Mouse (Mus musculus) CD8-positive naive resting alpha-beta T cell, adult 2 months (primary cell): ENCODE data around the gene Prelp.
"Not testable (repeated sequence)": the region's sequence is repeated elsewhere in the genome, so short reads cannot be mapped to it uniquely, and the experiment has no call there.

Experiments
- DNase-seq, 2 experiments: peaks; one replicate each; pipeline ENCODE4 v3.0.0; 2022; ENCODE audit warnings: low read depth in 2 of 2, low spot score in 2 of 2

The Prelp gene

DNA sequence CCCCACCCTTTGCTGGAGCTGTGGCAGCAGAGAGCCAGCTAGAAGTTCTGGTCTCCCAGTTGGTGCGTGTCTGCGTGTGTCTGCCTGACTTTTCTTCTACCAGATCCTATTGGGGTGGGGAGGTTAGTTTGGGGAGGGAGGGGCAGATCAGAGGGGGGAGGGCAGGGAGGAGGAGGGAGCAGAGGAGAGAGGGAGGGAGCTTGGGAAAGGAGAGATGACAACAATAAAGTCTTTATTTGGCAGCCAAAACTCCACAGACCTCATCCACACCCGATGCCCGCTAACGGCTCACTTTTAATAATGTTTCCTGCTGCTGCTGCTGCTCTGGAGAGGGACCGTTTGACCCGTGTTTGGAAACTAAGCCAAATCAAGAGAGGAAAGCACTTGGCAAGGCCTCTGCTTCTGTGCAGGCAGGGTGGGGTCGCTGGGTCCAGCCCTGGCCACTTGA, at the start of gene Prelp:
Gene Prelp, minus strand, starts transcription at position 111 of the 448 bp plus-strand sequence.
- DNase-seq, result no peak

DNA sequence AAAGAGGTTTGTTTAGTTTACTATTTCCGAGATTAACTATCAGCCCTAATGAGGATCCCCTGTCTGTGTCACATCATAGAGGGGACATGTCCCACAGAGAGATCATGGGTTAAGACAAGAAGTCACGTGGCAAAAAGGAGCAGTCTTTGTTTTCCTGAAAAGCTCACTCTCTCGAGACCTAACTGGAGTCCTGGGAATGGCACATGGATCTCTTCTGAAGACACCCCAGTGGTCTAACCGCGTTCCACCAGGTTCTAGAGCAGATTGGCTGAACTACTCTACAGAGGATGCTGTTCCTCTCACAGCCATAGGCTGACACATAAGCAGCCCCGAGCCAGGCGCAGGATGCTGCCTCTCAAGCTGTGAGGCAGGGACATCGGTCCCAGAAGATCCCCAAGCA, 48.2 kb upstream of the Prelp start:
- no peak for DNase-seq

DNA sequence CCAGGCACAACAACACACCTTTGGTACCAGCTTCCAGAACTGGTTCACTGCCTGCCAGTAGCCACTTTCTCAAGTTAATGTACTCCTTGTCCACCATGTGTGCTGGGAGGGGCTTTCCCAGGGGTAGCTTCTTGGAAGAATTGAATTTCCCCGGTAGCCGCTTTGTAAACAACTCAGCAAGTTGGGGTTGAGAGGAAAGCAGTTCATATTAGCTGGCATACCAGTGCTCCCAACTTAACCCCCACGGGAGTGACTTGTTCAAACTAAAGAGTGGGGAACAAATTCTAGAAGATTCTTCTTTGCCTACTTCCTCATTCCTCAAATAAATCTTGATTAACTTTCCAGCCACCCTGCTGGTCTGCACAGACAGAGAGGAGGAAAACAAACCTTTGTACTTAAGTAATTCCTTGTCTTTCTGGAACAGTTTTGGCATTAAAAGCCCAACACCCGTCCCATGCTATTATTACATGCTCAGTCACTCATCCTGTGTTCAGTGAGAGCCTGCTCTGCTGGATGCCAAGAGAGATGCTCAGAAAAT, 47.6 kb upstream of the Prelp start:
- no peak for DNase-seq

DNA sequence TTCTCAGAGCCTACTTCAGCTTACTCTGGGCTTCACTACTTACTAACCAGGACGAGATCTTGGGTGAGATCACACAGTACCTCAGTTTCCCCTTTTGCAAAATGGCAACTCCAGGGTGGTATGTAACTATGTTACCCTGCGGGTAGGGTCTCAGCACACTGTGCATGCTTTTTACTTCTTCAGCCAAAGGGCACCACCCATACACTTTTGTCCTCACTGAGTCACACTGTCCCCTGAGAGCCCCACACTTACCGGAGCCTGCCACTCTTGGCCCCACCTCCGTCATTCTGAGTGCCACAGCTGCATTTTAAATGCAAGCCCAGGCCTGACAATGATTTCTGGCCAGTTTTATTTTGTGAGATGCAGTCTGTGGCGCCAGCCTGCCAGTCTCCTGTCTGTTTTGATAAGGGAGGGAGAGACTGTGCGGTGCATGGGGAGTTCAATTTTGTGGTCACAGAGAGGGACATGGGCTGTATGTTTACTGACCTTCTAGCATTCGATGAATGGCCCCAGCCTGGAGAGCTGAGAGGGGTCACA, 46.3 kb upstream of the Prelp start:
- no peak for DNase-seq

DNA sequence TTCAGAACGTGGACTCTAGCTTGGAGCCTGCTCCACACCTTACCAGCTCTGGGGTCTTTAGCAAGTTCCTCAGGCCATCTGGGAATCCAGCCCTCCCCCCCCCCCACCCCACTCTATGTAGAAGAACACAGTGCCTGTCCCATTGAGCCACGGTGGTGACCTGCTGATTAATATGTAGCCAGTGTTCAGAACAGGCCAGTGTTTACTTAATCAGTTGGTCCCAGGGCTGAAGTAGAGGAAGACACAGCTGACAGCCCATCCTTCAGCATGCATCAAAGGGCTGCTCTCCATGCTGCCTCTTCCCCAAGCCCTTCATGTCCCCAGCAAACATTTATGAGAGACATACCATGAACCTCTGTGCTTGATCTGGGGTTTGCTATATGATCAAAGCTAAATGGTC, 44.8 kb upstream of the Prelp start:
- no peak for DNase-seq

DNA sequence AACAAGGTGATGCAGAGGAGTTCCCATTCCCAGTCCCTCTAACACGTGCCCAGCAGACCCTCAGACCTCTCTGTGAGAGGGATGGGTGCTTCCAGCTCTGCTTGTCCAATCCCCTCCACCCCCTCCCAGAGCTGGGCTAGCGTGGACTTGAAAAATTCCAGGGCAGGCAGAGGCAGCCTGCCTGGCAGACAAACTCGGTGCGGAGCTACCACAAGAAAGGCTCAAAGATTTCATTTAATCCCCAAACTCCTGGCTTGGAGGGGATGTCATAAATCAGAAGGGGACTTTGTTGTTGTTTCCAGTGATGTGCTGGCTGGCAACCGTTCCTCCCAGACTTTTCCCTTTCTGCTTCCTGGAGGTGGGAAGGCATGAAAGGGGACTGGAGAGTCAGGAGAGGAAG, 44.1 kb upstream of the Prelp start:
- DNase-seq, result no peak

DNA sequence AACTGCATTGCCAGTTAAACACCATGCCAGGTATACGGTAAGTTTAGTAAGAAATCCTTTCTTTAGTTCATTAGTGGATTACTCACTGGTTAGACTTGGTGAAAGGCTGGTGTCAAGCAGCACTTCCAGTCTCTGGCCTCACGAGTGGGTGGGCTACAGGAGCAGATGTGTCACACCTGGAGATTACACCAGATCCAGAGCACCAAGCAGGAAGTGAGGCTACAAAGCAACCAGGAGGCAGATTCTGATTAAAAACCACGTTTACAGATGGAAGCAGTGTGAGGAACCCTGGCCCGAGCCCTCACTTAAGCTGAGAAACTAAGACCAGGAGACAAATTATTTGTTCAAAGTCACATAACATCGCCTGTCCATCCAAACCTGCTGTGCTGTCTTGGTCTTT, 43.5 kb upstream of the Prelp start:
- DNase-seq, result no peak

DNA sequence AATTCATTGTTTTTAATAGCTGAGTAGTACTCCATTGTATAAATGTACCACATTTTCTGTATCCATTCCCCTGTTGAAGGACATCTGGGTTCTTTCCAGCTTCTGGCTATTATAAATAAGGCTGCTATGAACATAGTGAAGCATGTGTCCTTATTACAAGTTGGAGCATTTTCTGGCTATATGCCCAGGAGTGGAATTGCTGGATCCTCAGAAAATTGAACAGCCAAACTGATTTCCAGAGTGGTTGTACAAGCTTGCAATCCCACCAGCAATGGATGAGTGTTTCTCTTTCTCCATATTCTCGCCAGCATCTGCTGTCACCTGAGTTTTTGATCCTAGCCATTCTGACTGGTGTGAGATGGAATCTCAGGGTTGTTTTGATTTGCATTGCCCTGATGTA, 42.4 kb upstream of the Prelp start:
- DNase-seq, result not testable (repeated sequence)

DNA sequence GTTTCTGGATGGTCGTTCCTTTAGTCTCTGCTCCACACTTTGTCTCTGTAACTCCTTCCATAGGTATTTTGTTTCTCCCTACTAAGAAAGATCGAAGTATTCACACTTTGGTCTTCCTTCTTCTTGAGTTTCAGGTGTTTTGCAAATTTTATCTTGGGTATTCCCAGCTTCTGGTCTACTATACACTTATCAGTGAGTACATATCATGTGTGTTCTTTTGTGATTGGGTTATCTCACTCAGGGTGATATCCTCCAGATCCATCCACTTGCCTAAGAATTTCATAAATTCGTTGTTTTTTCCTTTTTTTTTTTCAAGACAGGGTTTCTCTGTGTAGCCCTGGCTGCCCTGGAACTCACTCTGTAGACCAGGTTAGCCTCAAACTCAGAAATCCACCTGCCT, 41.9 kb upstream of the Prelp start:
- DNase-seq, result not testable (repeated sequence)

DNA sequence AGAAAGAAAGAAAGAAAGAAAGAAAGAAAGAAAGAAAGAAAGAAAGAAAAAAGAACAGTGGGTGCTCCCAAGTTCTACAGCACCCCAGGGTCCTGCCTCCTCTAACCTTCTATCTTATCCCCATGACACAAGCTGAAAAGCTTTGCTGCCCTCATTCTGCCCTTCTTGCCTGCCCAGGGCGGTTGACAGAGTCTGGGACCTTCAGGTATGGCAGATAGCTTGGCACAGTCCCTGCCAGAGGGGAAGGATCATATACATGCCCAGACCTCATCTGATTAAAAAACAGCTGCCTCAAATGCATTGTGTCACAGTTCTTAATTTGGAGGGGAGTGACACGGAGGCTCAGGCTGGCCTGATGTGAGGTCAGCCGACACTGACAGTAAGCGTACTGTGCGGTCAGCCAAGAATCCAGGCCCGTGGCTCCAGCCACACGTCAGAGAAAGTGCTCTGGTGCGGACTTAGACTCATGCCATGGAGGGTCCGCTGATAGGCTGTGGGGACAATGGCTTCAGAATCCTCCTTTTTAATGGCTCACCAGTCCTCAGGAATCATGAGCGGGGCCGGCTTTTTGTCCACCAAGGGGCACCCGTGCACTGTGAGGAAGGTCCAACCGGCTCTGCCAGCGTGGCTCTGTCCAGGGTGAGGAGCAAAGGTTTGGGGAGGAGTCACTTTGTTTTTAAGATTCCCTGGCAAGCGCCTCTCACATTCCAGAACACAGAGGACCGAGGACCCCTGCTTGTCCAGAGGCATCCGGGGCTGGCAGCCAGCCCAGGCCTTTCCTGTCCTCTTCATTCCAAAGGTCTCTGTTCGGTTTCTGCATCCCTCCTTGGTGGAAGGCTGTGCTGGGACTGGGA, 40.3 kb upstream of the Prelp start:
- no peak for DNase-seq

DNA sequence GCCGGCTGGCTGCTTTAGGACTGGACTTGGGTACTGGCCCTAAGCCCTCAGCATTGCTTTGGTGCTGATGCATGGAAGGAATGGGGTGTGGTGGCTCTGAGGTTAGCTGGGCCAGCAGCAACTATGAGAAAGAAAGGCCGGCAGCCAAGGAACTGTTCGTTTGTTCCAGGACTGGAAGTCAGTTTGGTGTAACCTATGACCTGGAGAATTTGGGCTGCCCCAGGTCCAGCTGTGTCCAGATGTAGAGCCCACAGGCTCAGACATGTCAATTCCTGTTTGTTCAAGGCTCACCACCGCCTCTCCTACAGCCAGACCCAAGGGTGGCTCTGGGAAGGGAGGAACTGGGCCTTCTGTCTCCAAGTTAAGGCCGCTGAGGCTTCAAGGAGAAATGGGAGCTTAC, 38.3 kb upstream of the Prelp start:
- no peak for DNase-seq

DNA sequence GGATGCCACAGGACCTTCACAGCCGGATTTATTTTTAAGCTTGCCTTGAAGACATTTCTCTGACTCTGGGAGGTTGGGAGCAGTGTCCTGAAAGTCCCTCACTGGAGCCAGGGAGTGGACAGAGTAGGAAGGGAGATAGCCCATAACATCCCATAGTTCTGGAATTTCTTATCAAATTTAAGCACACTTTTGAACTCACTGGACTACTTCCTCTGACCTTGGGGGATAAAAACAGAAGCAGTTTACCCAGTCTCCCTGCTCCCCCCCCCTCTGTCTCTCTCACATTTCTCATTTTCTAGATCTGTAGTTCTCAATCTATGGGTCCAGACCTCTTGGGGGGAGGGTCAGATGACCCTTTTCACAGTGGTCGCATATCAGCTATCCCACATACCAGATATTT, 32.8 kb upstream of the Prelp start:
- no peak for DNase-seq

DNA sequence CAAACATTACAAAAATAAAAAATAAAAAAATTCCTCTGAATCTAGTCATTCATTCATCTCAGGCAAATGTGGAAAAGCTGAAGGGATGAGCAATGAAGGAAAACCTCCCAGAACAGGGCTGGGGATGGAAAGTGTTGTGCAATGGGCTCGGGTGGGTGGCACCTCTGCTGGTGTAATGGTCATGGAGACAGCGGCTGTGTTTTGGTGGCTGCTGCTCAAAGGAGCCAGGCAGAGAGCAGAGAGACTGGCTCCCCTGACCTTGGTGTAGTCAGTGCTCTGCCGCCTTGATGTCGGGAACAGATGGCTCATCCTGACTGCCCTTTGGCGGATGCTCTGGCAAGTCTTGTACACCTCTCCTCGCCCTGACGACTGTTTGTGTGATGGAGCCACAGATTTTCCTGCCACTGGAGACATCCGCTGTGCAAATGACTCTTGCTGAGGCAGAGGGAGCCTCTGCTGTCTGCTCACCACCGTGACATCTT, 32.1 kb upstream of the Prelp start:
- no peak for DNase-seq

DNA sequence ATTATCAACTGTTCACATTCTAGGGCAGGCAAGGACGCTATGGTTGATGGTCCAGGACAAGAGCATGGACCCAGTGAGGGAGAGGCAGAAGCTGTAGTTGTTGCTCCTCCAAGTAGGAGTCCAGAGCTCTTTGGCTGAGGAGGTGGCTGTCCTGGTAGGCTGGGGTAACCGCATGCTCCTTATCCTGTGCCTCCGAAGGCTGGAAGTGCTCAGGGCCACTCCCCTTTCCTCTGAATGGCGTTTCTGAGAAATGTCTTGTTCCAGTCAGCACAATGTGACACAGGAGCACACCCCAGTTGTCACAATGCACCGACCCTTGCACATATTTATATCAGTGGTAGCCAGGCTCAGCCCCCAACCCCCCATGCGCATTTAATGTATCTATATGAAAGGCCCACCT, 30.4 kb upstream of the Prelp start:
- no peak for DNase-seq

DNA sequence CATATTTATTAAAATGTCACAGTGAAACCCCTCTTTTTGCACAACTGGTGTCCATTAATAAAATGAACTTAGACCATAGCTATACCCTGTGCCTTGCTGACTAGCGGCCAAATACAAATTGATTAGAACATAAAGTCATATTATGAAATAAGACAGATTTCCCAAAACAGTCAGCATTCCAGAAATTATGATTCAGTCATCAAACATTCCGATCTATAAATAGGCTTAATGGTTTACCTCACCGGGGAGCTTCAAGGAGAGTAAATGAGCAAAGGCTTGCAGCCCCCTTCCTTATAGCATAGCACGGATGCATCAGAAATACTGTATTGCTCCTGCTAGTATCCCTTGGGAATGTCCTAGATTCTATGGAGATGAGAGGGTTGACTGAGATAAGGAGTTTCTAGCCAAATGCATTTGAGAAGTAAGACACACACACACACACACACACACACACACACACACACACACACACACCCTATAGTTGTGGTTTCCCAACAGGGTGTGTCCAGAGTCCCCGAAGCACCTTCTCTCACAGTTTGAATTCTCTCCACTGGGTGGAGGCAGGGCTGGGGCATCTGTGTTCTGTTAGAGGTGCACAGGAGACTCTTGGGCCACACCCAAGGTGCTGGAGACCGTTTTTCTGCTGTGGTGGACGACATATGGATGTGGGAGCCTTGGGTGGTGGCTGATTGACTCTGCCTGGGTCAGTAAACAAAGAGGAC, 29.0 kb upstream of the Prelp start:
- no peak for DNase-seq

DNA sequence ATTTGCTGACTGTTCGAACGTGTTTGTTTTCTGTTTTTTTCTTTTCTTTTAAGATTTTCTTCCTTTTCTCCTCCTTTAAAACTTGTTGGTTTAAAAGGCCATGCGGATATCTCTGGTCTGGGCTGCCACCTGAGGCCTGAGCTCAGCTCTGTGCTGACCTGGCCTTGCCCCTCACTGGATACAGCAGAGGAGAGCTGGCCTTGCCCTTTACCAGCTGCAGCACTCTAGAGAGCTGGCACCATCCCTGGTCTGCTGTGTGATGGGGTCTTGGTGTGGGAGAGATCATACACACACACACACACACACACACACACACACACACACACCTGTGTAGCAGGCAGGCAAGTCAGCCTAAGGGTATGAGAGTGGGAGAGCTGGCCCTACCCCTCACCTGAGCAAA, 23.9 kb upstream of the Prelp start:
- no peak for DNase-seq

DNA sequence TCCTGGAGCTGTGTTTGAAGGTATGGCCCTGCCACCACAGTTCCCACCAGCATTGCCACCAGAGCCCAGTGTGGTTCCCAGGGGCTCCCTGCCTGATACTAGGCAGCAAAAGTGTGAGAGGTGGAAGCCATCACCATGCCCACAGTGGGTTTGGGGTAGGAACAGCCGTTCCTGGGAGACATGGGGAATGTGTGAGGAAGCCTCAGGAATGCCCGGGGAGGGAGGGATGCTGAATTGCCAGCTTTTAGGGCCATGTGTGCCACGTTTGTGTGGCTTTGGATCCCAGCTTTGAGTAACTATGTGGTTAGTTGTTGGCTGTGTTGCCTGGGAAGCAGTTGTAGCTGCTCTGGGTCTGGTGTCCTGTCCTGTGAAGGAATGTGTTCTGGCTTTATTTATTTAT, 20.7 kb upstream of the Prelp start:
- DNase-seq, result no peak

DNA sequence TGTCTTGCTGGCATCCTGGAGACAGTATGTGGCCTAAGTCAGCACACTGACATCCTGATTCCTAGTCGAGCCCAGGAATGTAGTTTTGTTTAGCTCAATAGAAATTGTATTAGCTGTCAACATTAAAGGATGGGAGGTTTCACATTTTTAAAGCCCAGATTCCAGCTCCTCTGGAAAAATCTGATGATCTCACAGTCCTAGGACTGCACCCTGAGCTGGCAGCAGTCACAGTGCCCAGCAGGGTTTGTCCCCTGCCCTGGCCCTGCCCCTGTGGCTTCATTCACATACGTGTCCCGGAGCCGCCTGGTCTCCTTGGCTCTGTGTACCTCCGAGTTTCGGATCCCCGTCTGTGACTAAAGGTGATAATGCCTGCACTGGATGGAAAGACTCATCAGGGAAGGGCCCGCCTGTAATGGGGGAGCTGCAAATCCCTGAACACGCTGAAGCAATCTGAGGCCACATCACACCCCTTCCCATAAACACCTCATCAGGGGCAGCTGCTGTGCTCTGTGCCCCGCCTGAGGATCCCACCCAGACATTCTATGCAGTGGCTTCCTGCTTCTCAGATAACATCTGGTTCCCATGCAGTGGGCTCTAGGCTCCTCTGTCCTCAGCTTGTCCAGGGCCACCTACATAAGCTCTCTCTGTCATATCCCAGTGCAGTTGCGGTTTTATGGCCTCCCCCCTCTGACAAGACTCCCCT, 20.1 kb upstream of the Prelp start:
- no peak for DNase-seq

DNA sequence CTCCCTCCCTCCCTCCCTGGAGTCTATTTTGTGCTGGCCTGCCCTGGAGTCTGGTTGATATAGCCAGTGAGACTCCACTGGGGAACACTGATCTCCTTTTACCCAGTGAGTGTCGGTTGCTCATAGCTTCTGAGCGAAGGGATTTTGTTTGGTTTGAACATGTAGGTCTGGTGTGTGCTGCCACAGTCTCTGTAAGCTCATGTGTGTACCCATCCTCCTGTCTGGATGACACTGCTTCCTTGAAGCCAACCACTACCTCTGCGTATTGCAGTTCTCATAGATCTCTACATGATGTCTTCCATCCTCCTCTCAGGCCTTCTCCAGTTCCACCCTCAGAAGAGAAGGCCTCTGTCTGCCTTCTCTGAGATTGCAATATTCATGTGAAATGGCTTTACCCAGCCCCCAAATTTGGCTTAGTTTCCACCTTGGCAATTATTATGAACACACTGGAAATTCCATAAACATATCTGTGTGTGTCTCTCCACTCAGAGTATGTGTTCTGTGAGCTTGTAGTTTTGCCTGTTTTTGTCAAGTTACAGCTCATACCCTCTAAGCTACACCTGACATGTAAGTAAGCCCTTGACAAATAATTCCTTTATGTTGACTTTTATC, 19.4 kb upstream of the Prelp start:
- DNase-seq, result no peak

DNA sequence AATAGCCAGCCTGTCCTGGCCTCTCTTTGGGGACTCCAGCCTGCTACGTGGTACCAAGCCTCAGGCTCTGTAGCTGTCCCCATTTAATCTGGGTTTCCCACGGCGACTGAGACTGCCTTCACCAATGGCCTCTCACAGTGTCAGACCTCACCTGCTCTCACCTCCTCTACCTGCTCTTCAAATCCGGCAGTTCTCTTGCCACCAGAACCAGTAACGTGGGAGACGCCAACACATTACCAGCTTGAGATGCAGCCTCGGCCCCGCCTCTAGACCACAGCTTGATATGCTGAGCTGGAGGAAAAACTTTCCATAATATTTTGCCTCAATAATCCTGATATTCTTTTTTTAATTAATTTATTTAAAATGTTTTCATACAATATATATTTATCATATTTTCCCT, 18.5 kb upstream of the Prelp start:
- DNase-seq, result no peak

DNA sequence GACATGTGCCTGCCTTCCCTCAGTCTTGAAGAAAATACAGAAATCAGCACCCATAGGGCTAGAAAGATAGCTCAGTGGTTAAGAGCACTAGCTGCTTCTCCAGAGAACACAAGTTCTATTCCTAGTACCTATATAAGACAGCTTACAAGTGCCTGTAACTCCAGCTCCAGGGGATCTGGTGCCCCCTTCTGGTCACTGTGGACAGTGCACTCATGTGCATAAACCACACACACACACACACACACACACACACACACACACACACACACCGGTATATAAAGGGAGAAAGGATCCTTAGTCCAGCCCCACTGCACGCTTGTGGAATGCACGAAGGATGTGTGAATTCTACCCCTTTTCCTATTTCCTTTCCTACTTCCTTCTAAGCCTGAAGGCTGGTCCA, 15.0 kb upstream of the Prelp start:
- no peak for DNase-seq
